Mouse (Mus musculus) T-helper 17 cell (primary cell): ENCODE results near the gene Gm20721.

ENCODE experiments used
- in situ Hi-C, 2 experiments: fragments of 300-600 bp; cut with MboI, MseI; formaldehyde crosslinking; loops; 1 replicate in 1 of 2; 2 replicates in 1 of 2; pipeline ENCODE4 v1.15.1; 2025; ENCODE audit warnings: high pct_unique_total_duplicates in 2 of 2

The Gm20721 gene

DNA sequence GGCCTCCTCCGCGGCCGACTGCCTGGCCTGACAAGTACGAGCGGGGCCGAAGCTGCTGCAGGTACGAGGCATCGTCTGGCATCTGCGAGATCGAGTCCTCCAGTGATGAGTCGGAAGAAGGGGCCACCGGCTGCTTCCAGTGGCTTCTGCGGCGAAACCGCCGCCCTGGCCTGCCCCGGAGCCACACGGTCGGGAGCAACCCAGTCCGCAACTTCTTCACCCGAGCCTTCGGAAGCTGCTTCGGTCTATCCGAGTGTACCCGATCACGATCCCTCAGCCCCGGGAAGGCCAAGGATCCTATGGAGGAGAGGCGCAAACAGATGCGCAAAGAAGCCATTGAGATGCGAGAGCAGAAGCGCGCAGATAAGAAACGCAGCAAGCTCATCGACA lies 46.7 kb downstream of the Gm20721 start:
- in situ Hi-C loops, result loop anchor here in 1 of 2 experiments (5.0 to 10.0 kb wide), 2 partner anchors 553 to 715 kb away; no protein-coding TSS in a partner anchor

DNA sequence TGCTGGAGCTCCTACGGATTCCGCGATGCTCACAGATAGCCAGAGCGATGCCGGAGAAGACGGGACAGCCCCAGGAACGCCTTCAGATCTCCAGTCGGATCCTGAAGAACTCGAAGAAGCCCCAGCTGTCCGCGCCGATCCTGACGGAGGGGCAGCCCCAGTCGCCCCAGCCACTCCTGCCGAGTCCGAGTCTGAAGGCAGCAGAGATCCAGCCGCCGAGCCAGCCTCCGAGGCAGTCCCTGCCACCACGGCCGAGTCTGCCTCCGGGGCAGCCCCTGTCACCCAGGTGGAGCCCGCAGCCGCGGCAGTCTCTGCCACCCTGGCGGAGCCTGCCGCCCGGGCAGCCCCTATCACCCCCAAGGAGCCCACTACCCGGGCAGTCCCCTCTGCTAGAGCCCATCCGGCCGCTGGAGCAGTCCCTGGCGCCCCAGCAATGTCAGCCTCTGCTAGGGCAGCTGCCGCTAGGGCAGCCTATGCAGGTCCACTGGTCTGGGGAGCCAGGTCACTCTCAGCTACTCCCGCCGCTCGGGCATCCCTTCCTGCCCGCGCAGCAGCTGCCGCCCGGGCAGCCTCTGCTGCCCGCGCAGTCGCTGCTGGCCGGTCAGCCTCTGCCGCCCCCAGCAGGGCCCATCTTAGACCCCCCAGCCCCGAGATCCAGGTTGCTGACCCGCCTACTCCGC lies 47.3 kb downstream of the Gm20721 start:
- in situ Hi-C loops, result loop anchor here in 1 of 2 experiments (10.0 kb wide), 1 partner anchor 714 kb away; no protein-coding TSS in a partner anchor

DNA sequence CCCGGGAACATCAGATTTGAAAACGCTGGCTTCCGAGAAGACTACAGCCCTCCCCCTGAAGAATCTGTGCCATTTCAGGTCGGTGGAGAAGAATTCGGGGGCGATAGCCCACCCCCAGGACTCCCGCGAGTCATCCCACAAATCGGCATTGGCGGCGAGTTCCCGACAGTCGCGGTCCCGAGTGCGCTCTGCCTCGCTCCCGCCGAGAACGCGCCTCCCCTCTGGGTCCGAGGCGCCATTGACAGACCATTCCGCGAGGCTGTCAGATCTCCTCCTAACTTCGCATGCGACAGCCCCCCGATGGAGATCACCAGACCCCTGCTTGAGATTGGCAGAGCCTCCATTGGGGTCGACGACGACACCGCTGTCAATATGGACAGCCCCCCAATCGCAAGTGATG lies 48.0 kb downstream of the Gm20721 start:
- in situ Hi-C loops, result loop anchor here in 1 of 2 experiments (10.0 kb wide), 1 partner anchor 714 kb away; no protein-coding TSS in a partner anchor

DNA sequence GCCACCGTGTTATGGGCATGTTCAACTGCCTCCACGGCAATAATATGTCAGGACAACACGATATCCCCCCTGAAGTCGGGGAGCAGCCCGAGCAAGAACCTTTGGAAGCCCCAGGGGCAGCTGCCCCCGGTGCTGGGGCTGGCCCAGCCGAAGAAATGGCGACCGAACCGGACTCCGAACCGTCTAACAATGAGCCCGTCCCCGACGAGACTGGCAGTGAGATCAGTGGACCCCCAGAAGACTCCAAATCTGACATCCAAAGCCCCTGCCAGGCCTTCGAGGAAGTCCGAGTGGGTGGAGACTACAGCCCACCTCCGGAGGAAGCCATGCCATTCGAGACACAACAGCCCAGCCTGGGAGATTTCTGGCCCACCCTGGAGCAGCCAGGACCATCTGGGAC lies 48.7 kb downstream of the Gm20721 start:
- in situ Hi-C loops, result loop anchor here in 1 of 2 experiments (10.0 kb wide), 1 partner anchor 713 kb away; no protein-coding TSS in a partner anchor

- in situ Hi-C loops, result loop anchor here in 1 of 2 experiments (10.0 kb wide), 1 partner anchor 712 kb away; no protein-coding TSS in a partner anchor
Measured at GRCm38 (mm10) chr2:174297086-174297571, 49.4 kb downstream of the Gm20721 start.

DNA sequence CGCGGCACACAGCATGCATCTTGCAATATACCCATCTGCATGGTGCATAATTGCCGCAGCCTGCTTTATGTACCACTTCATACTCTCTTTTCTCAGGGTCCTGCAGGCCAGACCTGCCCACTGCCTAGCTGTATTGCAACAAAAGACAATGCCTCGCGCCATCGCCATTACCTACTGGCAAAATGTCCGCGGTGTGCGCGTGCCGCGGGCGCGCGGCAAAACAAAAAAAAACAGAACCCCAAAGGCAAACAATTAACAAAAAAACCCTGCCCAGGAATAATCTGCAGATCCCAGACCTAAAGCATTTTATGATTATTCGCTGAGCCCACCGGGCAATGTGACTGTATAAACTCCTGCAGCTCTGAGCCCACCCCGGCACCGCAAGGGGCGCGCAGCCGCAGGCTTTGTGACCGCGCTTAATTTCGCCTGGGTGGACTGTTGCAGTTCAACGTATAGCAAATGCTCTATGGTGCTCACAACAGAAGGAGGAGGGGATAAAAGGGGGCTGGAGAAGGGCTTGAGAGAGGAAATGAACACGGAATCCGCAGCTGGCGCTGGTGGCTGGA lies 50.5 kb downstream of the Gm20721 start:
- in situ Hi-C loops, result loop anchor here in 1 of 2 experiments (10.0 kb wide), 1 partner anchor 711 kb away; no protein-coding TSS in a partner anchor

DNA sequence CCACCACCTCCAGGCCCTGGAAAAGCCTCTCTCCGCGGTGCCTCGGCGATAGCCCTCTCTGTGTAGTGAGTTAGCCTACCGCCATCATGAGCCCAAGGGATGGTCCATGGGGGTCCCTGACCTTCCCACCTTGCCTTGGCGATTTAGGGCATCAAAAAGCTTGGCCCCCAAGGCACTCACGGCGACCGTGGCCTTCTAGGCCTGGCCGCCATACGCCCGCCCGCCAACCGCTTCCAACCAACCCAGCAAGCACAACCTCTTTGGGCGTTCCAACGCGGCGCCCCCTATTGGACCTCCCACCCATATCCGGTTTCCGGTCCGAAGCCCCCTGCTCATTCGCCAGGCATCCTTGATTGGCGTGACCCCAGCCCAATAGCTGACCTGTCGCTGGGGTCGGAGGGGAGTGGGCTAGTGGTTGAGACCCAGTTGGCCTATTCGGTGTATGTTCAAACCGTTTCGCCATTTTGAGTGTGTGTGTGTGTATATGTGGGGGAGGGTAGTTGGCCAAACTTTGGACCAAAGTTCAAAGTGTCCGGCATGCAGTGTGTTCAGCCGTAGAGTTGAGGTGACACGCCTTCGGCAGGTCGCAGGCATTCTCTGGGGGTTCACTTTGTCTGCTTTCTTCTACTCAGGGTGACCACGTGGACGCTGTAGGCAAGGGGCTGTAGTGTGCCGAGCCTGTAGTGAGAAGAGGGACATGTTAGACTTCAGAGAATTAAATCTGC lies 51.2 kb downstream of the Gm20721 start:
- in situ Hi-C loops, result loop anchor here in 1 of 2 experiments (10.0 kb wide), 1 partner anchor 711 kb away; no protein-coding TSS in a partner anchor

DNA sequence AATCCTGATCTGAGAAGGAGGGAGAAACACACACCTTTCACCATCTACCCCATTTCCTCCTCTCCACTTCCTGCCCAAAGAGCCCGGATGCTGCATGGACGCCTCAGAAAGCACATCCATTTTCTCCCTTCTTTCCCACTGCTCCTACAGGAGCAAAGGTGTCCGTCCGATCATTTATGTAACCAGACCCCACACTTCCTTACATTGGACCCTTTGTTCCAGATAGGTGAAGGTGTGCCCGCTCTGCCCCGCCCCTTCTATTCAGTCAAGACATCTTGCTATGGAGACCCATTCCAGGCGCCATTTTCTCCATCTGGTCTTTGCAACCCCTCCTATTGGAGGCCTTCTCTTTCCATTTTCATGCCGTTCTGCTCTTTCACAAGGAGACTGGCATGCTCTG lies 52.1 kb downstream of the Gm20721 start:
- in situ Hi-C loops, result loop anchor here (5.0 to 10.0 kb wide), 2 partner anchors 710 to 722 kb away; no protein-coding TSS in a partner anchor

- in situ Hi-C loops, result loop anchor here (5.0 to 10.0 kb wide), 2 partner anchors 707 to 719 kb away; no protein-coding TSS in a partner anchor
Measured at GRCm38 (mm10) chr2:174291662-174292030, 54.9 kb downstream of the Gm20721 start.

DNA sequence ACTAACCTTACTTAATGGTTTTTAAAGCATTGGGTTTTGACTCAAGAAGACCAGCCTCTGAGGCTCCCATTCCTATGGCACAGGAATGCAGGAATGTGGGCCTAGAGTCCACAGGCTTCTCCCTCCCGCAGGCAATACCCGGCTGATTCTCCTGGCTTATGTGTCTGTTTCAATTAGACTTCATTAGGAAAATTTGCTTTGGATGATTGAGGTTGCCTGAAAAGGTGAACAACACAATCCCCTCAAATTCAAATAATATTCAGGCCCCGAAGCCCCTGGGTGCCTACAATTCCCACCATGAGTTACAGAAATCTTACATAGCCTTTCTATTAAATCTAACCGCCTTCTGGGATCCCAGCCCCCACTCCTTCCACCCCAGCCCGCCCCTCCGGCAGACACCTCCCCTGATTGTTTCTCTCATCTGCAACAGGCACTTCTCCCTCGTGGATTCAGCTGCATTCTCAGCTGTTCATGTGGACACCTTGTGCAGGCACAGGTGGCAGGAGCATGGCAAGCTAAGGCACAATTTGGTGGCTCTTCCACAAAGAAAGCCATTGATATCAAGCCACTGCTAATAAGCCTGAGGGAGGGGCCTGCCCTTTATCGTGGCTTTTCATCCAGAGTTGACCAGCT lies 55.4 kb downstream of the Gm20721 start:
- in situ Hi-C loops, result loop anchor here (5.0 to 10.0 kb wide), 2 partner anchors 706 to 719 kb away; no protein-coding TSS in a partner anchor

DNA sequence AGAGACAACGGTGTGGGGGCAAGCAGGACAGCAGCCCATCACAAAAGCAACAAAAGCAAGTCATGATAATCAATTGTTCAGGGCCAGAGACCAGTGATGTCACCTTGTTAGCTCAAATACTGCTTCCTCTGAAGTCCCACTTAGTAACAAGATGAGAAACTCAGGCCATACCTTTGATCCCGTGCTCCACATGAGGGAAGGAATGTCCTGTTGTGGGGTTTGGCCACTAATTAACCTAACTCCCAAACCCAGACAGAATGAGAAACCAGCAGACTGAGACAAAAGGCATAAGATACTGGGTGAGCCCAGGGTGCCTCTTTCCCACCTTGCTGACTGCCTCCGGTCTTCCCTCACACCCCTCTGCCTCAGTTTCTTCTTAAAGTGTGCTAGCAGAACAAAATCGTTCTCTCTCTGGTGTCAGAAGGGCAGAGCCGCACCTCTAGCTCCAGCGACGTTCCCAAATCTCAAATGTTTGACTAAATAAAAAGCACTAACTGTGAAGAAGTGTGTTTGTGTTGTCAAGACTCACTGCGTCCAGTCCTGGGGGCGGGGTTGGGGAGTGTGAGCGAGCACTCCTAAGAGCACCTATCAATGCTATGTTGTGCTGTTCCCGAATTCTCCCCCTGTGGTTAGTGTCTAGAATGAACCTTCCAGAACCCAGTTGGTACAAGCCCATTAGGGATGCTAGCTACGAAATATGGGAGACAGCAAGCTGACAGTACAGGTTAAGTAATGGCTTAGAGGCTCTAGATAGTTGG lies 57.7 kb downstream of the Gm20721 start:
- in situ Hi-C loops, result no loop called here

GRCm38 (mm10) chr2:174287921-174288320 lies 58.6 kb downstream of the Gm20721 start:
- in situ Hi-C loops, result no loop called here

GRCm38 (mm10) chr2:174285921-174286470 lies 60.5 kb downstream of the Gm20721 start:
- in situ Hi-C loops, result no loop called here

- in situ Hi-C loops, result no loop called here
Measured at GRCm38 (mm10) chr2:174284807-174285457, 61.6 kb downstream of the Gm20721 start.

DNA sequence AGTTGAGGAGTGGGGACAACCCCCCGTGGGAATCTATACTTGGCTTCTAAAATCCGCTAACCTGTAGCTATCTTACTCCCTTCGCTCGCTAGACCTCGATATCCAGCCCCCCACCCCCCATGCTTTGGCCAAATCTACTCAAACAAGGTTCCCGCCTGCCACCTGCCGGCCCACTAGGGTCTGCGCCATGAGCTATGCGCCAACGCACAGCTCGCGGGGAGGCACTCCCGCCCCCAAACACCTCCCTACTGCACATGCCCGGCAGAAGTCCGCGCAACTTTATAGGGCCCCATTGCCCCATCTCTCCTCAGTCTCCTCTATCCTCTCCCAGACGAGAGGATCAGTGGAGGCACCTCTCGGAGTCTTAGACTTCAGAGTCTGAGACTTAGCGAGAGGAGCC lies 62.5 kb downstream of the Gm20721 start, which contains the start of gene Gnas:
Gene Gnas (plus strand): TSS at position 310 of the 400 bp plus-strand sequence.
- in situ Hi-C loops, result no loop called here

DNA sequence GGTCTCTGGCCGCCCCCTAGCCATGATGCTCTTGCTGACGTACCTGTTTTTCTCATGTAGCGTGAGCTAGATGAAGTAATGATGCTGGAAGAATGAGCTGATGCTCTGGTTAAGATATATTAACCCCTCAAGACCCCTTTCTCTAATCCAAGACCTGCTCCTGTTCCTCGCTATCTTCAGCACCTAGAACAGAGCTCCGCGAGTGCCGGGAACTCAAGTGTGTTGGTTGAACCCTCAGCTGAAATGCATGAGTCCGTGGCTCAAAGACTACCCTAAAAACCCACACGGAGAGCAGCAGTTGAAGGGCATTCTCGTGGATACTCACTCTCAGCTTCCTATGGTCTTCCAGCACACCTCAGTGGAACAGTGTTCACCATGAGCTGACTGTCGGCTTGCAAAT lies 63.2 kb downstream of the Gm20721 start:
- in situ Hi-C loops, result no loop called here
